Mouse (Mus musculus) heart, embryonic 10.5 days (tissue): ENCODE data around the gene Bzw1. TPM values are rescaled to one million over a fixed set of nuclear protein-coding genes. Genes with fewer than 3 reads are reported as not detected.
"Not testable (repeated sequence)": the region's sequence is repeated elsewhere in the genome, so short reads cannot be mapped to it uniquely, and the experiment has no call there.

Experiments used
- DNase-seq: peaks from one replicate; pipeline ENCODE4 v3.0.0-alpha.2; 2017; ENCODE audit warnings: low spot score
- H3K27ac ChIP-seq: fragments of 300-500 bp; sonication (generic); 2 replicates; pipeline ENCODE4 v1.5.1; 2016; ENCODE audit warnings: mild to moderate bottlenecking
- H3K27me3 ChIP-seq: fragments of 300-500 bp; sonication (generic); 2 replicates; pipeline ENCODE4 v1.6.1; 2016; ENCODE audit warnings: mild to moderate bottlenecking; ENCODE audit not compliant: poor library complexity, insufficient read depth, severe bottlenecking
- H3K36me3 ChIP-seq: fragments of 300-500 bp; sonication (generic); 2 replicates; pipeline ENCODE4 v1.6.1; 2016; ENCODE audit warnings: mild to moderate bottlenecking, moderate library complexity
- H3K4me1 ChIP-seq: fragments of 300-500 bp; sonication (generic); 2 replicates; pipeline ENCODE4 v1.6.1; 2016; ENCODE audit warnings: mild to moderate bottlenecking
- H3K4me3 ChIP-seq: fragments of 300-500 bp; sonication (generic); 2 replicates; pipeline ENCODE4 v1.5.1; 2016; ENCODE audit warnings: mild to moderate bottlenecking, moderate library complexity
- H3K9me3 ChIP-seq: fragments of 300-500 bp; sonication (generic); 2 replicates; pipeline ENCODE4 v1.6.1; 2016; ENCODE audit warnings: mild to moderate bottlenecking, moderate library complexity
- WGBS: fragments of 180-500 bp; shearing (Covaris S2); methylation state at CpG from one replicate; pipeline ENCODE4 v1.1.7; 2016; 5-methylcytosine and 5-hydroxymethylcytosine counted together
- polyA plus RNA-seq: library from polyadenylated mRNA; unstranded; fragments of >200 nt; fragmentation: Nextera tagmentation; extraction: Ambion mirVana; gene quantifications from 2 replicates; pipeline ENCODE4 v1.2.1, GENCODE M21; 2016

The Bzw1 gene
- polyA plus RNA-seq, 1 experiment from 2014 or later: 342 TPM

GRCm38 (mm10) chr1:58374266-58374665, 18.4 kb upstream of the Bzw1 start:
- WGBS: 72% methylated on average over 2 of the region's 2 CpGs

DNA sequence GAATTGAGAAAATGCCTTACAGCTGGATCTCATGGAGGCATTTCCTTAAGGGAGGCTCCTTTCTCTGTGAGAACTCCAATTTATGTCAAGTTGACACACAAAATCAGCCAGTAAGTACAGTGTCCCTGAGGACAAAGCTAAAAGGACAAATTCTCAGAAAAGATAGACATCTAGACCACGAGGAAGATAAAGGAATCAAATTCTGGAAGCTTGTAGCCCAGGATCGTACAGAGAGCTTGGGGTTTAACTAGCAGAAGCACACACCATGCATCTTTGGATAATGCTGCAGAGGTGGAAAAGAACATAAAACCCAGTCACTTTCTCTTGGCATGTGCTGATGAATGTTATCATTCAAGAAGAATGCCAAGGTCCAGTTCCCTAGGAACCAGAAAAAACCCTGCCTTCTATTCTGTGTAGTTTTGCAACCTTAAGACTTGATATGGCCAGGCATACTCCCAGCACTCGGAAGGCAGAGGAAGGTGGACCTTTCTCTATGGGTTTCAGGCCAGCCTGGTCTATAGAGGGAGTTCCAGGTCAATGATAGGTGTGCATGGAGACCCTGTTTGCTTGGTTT, 17.0 kb upstream of the Bzw1 start:
- H3K27me3 ChIP-seq: no peaks in the 10 kb centered on the region
- no peaks in the 10 kb centered on the region for H3K9me3 ChIP-seq
- H3K36me3 ChIP-seq: no peaks in the 10 kb centered on the region
- H3K4me1 ChIP-seq: no peaks in the 10 kb centered on the region
- 70% methylated on average over 3 of the region's 3 CpGs for WGBS
- H3K27ac ChIP-seq: no peak overlapping the region
- no peak overlapping the region for H3K4me3 ChIP-seq
- DNase-seq: no peak

More at GRCm38 (mm10) chr1:58374266-58374665, 18.4 kb upstream of the Bzw1 start:
- not testable (repeated sequence) for H3K4me1 ChIP-seq, H3K9me3 ChIP-seq, DNase-seq, H3K27me3 ChIP-seq, H3K36me3 ChIP-seq, H3K4me3 ChIP-seq, H3K27ac ChIP-seq

DNA sequence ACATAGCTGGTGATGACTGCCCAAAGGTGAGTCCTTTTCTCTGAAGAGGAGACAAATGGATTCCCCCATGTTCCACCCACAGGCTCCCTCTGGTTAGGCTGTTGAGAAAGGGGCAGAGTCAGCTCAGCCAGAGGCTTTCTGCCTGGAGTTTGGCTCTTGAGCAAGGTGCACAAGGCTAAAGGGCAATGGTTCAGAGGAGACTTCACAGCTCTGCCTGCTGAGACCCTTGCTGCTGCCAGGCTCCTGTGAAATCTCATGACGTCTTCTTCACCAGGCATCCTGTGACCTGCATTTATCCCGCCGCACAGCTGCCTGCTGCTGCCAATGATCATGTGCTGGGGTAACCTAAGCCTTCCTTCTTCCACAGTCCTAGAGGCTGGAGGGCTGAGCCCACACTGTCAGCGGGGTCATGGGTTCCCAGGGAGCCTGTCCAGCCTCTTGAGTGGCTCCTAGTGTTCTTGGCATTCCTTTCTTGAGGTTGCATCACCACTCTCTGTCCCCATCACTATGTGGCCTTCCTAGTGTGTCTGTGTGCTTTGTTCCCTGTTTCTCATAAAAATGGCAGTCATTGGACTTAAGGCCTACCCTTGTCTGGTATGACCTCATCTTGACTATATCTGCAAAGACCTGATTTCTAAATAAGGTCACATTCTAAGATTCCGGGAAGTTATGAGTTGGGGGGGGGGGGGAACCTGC, 10.0 kb upstream of the Bzw1 start:
- Histone ChIP-seq H3K9me3 (no peaks in the 10 kb centered on the region), H3K4me1 (no peaks in the 10 kb centered on the region), H3K27me3 (no peaks in the 10 kb centered on the region), H3K27ac (no peak overlapping the region), H3K4me3 (no peak overlapping the region), H3K36me3 (no peaks in the 10 kb centered on the region)
- 64% methylated on average over 5 of the region's 5 CpGs for WGBS
- DNase-seq: peak; percentile 71

DNA sequence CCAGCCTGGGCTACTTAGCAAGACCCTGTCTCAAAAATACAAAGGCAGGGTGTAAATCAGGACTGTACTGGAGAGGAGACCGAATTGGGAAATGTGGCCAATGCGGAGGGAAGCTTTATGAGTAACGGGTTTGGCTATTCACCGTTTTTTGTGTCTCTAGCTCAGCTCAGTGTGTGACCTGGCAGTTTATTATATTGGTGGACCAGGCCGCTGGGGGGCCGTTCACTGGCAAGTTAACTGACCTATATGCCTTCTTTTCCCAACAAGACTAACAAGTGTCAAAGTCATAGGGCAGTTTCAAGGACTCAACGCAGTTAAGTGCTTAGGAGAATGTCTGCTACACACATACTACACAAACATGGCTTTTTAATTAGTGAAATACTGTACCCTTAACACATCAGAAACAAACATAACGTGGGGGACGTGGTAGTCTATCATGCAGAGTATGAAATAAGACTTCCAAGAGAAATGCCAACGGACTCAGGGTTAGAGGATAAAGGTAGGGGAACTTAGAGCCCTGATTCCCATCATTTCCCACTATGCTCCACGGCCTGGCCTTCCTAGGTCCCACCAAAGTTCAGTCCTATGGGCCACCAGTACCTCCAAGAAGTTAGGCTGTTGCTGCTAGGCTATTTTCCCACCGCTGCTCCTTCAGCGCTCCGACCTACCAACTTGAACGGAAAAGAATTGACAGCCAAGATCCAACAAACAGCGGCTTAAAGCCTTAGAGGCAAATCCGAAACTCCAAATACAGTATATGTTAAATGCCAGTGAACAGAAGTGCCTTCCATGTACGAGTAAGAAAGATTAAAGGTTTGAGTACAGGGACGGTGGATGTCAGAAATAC, 1.1 kb upstream of the Bzw1 start:
- peaks cover 22% of the 10 kb centered on the region for H3K36me3 ChIP-seq

DNA sequence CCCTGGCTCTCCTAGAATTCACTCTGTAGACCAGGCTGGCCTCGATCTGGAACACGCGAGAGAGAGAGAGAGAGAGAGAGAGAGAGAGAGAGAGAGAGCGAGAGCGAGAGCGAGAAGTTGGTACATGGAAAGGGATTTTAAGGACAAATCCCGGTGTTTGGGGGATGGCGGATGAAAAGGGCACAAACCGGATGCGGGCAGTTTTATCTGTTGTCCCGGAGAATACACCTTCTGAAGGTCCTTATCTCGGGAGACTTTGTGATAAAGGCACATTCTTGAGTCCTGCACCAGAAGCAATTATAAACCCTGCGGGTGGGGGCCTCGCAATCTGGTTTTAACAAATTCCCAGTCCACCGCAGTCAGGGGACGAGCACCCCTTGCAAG, 438 bp upstream of the Bzw1 start:
- H3K4me3 ChIP-seq: peak overlapping the region; percentile 91
- H3K27ac ChIP-seq: peak overlapping the region; percentile 100
- peaks cover 28% of the 10 kb centered on the region for H3K36me3 ChIP-seq
- peak; percentile 79 for DNase-seq
- peaks cover 14% of the 10 kb centered on the region for H3K4me1 ChIP-seq
- WGBS: under 1% methylated on average over 16 of the region's 16 CpGs
- no peaks in the 10 kb centered on the region for H3K27me3 ChIP-seq
- H3K9me3 ChIP-seq: no peaks in the 10 kb centered on the region

More for the DNA sequence above, 1.1 kb upstream of the Bzw1 start:
- H3K4me3 ChIP-seq: peak overlapping the region; percentile 91
- peaks cover 14% of the 10 kb centered on the region for H3K4me1 ChIP-seq
- no peaks in the 10 kb centered on the region for H3K27me3 ChIP-seq
- no peaks in the 10 kb centered on the region for H3K9me3 ChIP-seq
- peak overlapping the region; percentile 100 for H3K27ac ChIP-seq
- DNase-seq: no peak
- 42% methylated on average over 19 of the region's 19 CpGs for WGBS

DNA sequence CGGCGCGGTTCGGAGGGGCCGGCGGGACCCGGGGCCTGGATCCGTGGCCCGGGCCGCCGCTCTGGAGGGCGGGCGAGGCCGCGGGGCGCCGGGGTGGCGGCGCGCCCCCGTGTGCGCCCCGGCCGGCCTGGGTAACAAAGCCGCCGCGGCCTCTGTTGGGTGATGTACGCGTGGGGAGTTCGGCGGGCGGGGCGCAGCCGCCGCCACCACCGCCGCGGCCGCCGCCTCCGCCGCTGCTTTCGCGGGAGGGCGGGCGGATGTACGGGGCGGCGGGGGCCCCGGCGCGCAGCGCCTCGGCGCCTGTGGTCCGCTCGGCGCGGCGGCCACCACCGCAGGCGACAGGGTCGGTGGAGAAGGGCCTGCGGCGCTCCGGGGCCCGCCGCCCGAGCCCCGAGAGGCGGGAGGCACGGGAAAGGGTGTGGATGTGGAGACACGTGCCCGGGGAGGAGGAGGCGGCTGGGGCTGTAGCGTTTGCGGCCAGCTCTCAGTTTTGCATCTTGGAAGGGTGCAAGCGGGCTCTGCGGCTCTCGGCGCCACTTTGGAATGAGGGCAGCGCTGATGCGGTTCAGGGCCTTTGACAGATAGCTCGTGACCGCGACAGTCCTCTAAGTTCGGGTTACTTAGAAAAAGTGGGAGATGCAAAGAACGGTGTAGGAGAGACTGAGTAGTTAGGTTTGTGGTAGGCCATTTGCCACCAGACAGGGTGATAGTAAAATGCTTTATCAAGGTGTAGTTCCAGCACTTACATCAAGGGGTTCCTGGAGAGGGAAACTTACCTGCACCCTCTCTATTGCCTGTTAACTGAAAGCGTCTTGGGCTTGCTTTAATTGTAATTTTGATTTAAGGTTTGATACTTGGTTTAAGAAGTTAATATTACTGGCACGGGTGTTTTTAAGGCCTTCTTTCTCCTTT, 842 bp downstream of the Bzw1 start:
- Histone ChIP-seq H3K27ac (peak overlapping the region; percentile 100), H3K27me3 (no peaks in the 10 kb centered on the region), H3K4me3 (peak overlapping the region; percentile 91), H3K9me3 (no peaks in the 10 kb centered on the region), H3K4me1 (peaks cover 14% of the 10 kb centered on the region), H3K36me3 (peaks cover 41% of the 10 kb centered on the region)
- peak; percentile 81 for DNase-seq
- under 1% methylated on average over 86 of the region's 90 CpGs for WGBS

DNA sequence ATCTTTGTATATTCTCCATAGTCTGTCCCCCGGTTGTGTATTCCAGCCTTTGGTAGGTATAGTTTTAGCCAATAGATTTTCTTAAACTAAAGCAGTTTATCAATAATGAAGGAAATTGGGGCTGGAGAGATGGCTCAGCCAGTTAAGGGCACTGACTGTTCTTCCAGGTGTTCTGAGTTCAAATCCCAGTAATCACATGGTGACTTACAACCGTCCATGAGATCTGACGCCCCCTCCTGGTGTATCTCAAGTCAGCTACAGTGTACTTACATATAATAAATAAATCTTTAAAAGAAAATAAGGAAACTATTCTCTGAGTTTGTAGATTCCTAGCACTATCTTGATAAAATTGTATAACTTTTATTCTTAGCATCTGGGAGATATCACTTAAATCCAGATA, 2.6 kb downstream of the Bzw1 start:
- no peak overlapping the region for H3K27ac ChIP-seq
- H3K9me3 ChIP-seq: no peaks in the 10 kb centered on the region
- H3K4me3 ChIP-seq: no peak overlapping the region
- peaks cover 14% of the 10 kb centered on the region for H3K4me1 ChIP-seq
- DNase-seq: no peak
- peaks cover 59% of the 10 kb centered on the region for H3K36me3 ChIP-seq
- 85% methylated on average over 3 of the region's 3 CpGs for WGBS
- H3K27me3 ChIP-seq: no peaks in the 10 kb centered on the region

GRCm38 (mm10) chr1:58396179-58396578, 3.5 kb downstream of the Bzw1 start:
- WGBS: 100% methylated on average over 1 of the region's 1 CpGs
- H3K27me3 ChIP-seq: no peaks in the 10 kb centered on the region
- H3K36me3 ChIP-seq: peaks cover 67% of the 10 kb centered on the region
- H3K27ac ChIP-seq: no peak overlapping the region
- H3K9me3 ChIP-seq: no peaks in the 10 kb centered on the region
- peaks cover 10% of the 10 kb centered on the region for H3K4me1 ChIP-seq
- DNase-seq: no peak
- H3K4me3 ChIP-seq: no peak overlapping the region

- peaks cover 83% of the 10 kb centered on the region for H3K36me3 ChIP-seq
- no peak overlapping the region for H3K27ac ChIP-seq
- H3K4me3 ChIP-seq: no peak overlapping the region
- no peak for DNase-seq
- WGBS: 92% methylated on average over 6 of the region's 6 CpGs
- H3K9me3 ChIP-seq: no peaks in the 10 kb centered on the region
- no peaks in the 10 kb centered on the region for H3K27me3 ChIP-seq
- H3K4me1 ChIP-seq: 0 out of 2 replicates have a peak, but pooled peaks cover 3% of the 10 kb centered on the region
Measured at GRCm38 (mm10) chr1:58397731-58398130, 5.0 kb downstream of the Bzw1 start.

DNA sequence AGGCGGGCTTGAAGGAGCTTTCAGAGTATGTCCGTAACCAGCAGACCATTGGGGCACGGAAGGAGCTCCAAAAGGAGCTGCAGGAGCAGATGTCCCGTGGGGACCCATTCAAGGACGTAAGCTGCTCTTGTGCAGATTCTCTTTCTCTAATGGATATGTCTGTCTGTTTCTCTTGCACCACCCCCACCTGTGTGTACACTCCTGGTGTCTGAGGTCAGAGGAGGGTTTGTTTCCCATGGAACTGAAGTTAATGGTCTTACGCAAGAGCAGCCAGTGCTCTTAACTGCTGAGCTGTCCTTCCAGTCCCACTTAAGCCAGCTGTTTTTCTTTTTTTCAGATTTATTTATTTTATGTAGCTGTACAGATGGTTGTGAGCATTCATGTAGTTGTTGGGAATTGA, 8.7 kb downstream of the Bzw1 start:
- DNase-seq: peak; percentile 39
- Histone ChIP-seq H3K36me3 (peaks cover 92% of the 10 kb centered on the region), H3K27me3 (no peaks in the 10 kb centered on the region), H3K9me3 (no peaks in the 10 kb centered on the region), H3K4me1 (no peaks in the 10 kb centered on the region), H3K4me3 (no peak overlapping the region), H3K27ac (no peak overlapping the region)
- WGBS: 92% methylated on average over 6 of the region's 6 CpGs

GRCm38 (mm10) chr1:58403745-58404144, 11.0 kb downstream of the Bzw1 start:
- Histone ChIP-seq H3K9me3 (no peaks in the 10 kb centered on the region), H3K27me3 (no peaks in the 10 kb centered on the region), H3K36me3 (peaks cover 85% of the 10 kb centered on the region), H3K27ac (no peak overlapping the region), H3K4me1 (no peaks in the 10 kb centered on the region), H3K4me3 (no peak overlapping the region)
- WGBS: 88% methylated on average over 5 of the region's 5 CpGs
- no peak for DNase-seq

DNA sequence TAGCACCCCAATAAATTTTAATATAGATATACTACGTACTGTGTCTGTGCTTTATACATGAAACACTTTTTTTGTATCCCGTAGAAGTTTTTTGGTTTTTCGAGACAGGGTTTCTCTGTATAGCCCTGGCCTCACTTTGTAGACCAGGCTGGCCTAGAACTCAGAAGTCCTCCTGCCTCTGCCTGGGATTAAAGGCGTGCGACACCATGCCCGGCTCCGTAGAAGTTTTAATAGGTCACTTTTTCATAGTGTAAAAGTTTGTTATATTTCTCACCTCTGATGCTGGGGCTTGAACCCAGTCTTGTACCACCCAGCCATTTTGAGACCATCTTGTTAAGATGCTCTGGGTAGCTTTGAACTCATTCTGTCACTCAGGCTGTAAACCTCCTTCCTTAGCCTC, 14.6 kb downstream of the Bzw1 start:
- H3K27me3 ChIP-seq: no peaks in the 10 kb centered on the region
- H3K36me3 ChIP-seq: peaks cover 78% of the 10 kb centered on the region
- no peak overlapping the region for H3K27ac ChIP-seq
- H3K4me1 ChIP-seq: no peaks in the 10 kb centered on the region
- 95% methylated on average over 7 of the region's 7 CpGs for WGBS
- DNase-seq: peak; percentile 51
- no peak overlapping the region for H3K4me3 ChIP-seq
- no peaks in the 10 kb centered on the region for H3K9me3 ChIP-seq
